Mouse (Mus musculus) retina, postnatal 1 day (tissue): ENCODE measurements at regions not wholly inside any gene's neighbourhood (a gene's known extent, or its start where the extent isn't known, plus 50 kb on each side); places are given as distances from the start of the nearest gene placed in this dataset.

Source experiments
- DNase-seq: peaks from one replicate; pipeline ENCODE4 v3.0.0-alpha.2; 2012

DNA sequence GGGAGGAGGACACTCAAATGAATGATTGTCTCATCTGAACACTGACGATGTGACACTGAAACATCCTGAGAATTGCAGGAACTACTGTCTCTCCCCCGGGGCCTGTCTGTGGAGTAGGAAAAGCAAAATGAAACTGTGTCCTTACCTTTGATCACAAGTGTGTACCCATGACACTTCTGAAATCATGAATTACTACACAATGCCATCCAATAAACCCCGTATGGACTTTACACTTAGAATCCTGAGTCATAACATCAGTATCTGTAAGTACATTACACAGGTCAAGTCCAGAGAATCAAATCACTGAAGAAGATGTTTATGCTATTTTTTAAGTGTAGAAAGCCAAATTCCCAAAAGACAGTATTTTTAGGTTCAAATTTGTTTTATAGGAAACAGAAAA is 585.1 kb upstream of the N6amt1 start:
- no peak for DNase-seq

DNA sequence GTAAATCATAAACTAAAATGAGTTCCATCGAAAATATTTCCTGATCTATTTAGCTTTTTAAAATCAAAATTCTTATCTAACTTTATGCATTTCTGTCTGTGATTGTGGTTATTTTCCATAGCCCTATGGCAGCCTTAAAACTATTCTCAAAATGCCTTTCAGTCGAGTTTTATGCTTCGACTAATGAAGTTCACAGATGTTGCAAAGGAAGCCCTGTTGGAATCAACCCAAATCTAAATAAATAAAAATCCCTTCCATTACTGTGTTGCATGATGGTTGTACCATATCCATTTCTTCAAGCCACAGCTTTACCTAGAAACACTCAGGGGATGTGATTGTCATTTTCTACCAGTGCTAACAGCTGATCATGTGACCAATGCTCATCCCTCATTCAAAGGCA is 585.6 kb upstream of the N6amt1 start:
- DNase-seq = no peak

- DNase-seq = no peak
Measured at GRCm38 (mm10) chr16:86765974-86766373, 588.0 kb upstream of the N6amt1 start.

DNA sequence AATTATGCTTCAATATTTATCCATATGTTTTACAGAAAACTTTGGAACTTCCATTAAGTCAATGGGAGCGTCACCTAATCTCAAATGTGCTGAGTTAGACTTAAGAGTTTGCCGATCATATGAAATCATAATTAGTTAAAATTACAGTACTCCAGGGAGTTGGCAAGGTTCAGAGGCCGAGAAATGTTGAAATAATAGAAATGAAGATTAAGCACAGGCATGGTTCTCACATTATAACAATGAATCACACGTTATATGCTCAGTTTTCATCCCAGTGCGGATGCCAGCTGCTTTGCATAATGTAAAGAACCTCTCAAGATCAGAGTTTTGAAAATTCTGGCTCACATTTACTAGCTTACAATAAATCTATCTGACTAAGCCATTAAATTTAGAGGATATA is 612.7 kb upstream of the N6amt1 start:
- DNase-seq = no peak

- DNase-seq = peak; percentile 4
Measured at GRCm38 (mm10) chr16:86718982-86719771, 634.8 kb upstream of the N6amt1 start.

DNA sequence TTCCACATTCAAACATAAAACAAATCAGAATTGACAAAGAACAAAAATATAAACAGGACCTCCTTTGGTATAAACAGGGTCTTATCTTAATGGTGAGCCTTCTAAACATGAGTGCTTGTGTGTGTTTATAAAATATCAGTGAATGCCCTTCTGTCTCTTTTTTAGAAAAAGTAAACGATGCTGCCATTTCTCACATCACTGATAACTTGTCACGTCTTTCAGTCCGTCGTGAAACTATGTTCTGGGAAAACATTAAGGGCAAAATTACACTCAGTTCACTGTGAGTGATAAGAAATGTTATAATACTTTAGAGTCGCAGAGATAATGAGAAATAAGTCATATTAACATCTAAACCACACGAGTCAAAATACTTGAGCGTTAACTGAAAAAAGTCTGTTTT is 635.6 kb upstream of the N6amt1 start:
- no peak for DNase-seq

DNA sequence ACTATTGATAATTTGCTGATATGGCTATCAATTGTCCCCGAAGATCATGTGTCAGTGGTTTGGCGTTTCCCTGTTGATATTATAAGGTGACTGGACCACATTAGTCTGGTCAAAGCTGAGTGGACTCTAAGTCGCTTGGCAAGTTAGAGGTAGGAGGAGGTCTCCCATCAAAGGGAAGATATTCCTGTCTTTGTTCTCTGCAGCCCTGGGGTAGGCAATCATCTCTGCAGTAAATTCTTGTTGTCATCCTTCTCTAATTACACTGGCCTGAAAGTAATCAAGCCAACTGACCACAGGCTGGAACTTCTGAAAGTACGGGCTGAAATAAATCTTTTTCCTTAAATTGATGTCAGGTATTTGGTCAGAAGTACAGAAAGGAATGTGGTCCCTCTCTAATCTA is 652.3 kb upstream of the N6amt1 start:
- no peak for DNase-seq

DNA sequence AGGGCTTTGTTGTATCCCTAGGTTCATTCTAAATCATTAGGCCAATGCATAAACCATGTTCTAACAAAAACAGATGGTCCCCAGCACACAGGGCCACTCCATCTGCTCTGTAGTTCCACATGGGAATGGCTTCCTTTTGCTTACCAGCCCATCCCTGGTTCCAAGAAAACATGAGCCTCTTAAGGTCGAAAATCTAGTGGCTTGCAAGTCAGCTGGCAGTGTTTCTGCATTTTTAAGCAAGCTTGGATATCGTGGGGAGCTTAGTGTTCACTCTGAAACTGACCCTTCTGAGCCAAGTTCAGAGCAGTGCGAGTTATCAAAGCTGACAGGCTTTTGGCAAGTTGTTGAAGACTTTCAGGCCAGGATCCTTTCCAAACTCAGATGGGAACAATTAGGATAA is 659.5 kb upstream of the N6amt1 start:
- peak; percentile 42 for DNase-seq

DNA sequence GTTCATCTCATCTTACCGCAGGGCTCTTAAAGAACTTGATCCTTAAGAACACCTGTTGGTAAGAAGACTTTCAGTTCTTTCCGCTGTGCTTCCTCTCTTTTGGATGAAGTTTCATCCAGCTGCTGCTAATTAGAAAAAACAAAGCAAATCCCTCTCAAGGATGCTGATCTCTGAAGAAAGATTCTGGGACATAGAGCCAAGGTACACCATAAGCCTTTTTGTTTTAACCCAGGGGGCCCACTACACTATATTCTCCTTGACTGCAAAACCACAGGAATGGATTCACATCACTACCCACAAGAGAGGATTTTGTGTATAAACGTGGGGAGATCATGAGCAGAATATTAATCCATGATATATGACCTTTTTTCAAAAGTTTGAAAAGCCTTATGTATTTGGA is 694.8 kb upstream of the N6amt1 start:
- no peak for DNase-seq

DNA sequence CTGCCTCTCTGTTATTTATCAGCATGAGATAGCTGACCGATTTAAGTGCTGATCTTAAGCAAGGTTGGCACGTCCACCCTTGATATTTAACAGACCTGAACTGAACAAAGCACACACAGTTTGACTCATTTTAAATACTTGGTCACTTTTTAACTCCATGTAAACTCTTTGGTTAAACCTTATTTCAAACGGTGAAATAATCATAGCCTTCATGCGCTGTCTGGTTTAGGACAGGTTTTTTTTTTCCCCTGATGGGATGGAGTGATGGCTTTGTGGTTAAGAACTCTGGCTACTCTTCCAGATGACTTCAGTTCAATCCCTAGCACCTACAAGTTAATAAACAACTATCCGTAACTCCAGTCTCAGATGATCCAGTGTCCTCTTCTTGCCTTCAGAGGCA is 706.7 kb upstream of the N6amt1 start:
- no peak for DNase-seq

DNA sequence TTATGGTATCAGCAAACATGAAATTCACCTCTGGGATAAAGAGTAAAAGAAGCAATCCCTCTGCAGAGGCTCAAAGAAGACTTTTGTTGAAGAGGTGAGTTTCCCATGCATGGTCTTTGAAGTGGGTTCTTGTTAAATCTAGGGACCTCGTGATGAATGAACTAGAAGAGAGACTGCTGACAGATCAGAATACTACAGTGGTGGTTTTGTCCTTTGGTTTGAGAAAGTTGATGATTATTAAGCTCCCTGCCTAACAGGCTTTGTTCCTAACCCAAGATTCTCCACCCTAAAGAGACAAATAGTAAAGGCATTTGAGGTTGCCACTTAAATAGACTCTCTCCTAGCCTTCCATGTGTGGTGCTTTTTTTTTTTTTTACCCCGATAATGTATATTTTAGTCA is 707.2 kb upstream of the N6amt1 start:
- no peak for DNase-seq

DNA sequence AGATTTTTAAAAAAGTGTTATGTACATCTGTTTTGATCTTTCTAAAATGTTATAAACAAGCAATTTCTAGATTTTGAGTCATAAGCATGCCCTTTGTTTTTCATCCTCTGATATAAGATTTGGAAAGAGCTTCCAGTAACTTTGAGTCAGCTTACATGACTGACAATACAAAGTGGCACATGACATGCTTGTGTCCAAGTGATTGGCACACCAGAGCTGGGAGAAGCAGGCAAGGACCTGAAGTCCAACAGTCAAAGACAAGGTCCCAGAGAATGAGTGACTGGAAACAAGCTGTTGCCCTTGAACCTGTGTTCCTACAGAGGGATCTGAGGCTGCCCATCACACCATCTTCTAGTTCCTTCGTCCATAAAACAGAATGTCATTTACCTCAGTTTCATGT is 708.5 kb upstream of the N6amt1 start:
- DNase-seq = no peak

- DNase-seq = peak; percentile 91
Measured at GRCm38 (mm10) chr16:86644912-86645312, 709.1 kb upstream of the N6amt1 start.

DNA sequence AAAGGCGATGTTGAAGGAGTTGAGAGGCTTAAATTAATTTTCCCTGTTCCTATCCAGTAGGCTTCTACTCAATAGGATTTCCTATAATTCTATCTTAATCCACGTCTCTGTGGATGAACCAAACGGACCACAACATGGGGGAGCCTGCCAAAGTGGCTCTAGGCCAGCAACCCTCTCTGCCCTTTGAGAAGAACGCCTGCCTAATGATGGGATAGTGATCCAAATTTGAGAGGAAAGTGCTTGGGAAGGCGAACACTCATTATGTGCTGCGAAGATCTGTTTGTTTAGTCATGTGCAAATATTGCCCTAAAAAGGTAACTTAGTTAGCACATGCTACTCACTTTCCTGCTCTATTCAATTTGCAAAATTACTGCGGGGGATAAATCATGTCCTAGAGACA is 702.5 kb upstream of the Adamts5 start:
- DNase-seq = peak; percentile 96

- DNase-seq = peak; percentile 26
Measured at GRCm38 (mm10) chr16:86594992-86595391, 693.4 kb upstream of the Adamts5 start.

DNA sequence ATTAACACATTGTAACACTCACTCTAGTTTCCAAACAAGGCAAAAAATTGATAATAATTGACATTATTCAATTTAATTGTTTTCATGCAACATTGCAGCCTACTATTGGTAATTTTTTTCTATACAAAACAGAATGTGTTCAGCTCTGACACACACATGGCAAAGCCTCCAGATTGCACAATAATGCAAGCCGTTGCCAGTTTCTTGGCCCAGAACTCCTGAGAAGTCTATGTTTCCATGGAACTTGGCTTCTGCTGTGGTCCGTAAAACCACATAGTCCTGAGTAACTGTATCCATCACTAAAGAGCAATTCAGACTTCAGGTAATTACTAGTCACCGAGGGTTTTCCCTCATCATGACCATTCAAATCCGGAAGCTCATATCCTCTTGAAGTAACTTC is 684.4 kb upstream of the Adamts5 start:
- DNase-seq = no peak

GRCm38 (mm10) chr16:86578281-86578680 is 676.7 kb upstream of the Adamts5 start:
- no peak for DNase-seq

- no peak for DNase-seq
Measured at GRCm38 (mm10) chr16:86547465-86548043, 645.9 kb upstream of the Adamts5 start.

DNA sequence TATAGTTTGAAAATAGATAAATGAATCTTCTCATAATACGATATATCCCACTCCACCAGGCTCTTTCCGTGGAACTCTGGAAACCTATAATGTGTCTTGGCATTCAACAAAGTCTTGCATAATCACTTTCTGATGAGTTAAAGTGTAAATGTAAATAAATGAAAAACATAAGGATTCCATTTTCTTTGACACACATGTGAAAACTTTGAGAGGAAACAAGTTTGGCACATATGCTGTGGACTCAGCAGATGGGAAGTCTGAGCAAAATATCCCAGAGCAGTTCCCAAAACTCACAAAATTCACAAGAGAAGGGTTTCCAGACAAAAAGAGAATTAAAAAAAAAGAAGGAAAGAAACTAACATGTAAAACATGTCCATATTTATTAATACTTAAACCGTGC is 645.3 kb upstream of the Adamts5 start:
- DNase-seq = no peak

DNA sequence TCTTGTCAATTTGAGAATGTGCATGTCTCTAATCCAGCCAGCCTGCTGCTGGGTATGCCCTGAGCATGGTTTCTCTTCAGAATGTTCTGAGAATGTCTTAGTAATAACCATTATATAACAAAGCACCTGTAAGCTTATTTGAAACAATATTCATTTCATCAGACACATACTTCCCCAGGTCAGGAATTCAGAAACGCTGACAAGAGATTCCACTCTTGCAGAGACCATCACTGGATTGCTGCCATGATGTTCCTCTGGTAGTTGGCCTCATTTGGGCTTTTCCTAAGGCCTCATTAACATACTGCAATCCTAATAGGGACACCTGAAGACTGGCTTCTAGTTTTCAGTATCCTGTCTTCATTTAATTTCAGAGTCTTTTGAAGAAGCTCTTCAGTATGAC is 642.5 kb upstream of the Adamts5 start:
- DNase-seq = no peak

GRCm38 (mm10) chr16:86536479-86536878 is 634.9 kb upstream of the Adamts5 start:
- DNase-seq = no peak

DNA sequence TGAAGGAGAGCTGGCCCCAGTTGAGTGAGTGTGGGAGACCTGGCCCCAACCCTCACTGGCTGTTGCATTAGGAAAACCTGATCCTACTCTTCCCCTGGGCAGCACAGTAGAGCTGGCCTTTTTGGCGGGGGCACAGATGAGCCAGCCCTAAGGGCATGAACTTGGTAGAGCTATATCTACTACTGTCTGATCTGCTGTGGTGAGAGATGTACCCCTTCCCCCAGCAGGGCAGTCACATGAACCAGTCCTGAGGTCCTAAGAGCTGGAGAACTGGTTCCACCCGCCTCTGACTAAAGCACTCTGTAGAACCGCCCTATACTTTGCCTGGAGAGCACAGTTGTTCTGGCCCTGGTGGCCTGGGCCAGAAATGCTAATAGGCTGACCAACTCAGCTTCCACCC is 622.5 kb upstream of the Adamts5 start:
- no peak for DNase-seq

GRCm38 (mm10) chr16:86516935-86517334 is 615.3 kb upstream of the Adamts5 start:
- DNase-seq = peak; percentile 41

- DNase-seq = peak; percentile 98
Measured at GRCm38 (mm10) chr16:86516144-86516543, 614.5 kb upstream of the Adamts5 start.
